Comparison of ENCODE assay signal across 10 mouse cellular contexts in the genomic region with DNA sequence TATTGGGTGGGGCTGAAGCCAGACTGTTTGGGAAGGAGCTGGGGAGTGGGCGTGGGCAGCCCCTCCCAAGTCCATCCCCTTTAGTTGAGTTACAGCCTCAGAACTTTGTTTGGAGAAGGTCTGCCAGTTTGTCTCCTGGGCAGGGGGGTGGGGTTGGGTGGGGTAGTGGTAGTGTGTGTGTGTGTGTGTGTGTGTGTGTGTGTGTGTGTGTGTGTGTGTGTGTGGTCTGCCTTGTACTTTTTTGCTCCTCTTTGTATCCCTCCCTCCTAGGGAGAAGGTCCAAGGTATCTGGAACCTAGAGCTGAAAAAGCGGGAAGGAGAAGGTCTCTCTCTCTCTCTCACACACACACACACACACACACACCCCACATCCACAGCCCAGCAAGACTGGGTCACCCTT. TPM values are rescaled to one million over a fixed set of nuclear protein-coding genes. Genes with fewer than 3 reads are reported as not detected.
A peak's percentile ranks its signal among the peaks of the same experiment; 100 is the strongest.
DNase-seq lines count a peak whose midpoint lies in the region; ATAC-seq lines count a peak whose summit lies in the region.
"Had no signal": no experiment of that assay in that cellular context is flagged by ENCODE, and none has a peak within 500 bp of the region (broad histone marks: within the 10 kb centered on the region; RNA-seq: fewer than 3 reads in every experiment).

TSS of gene Best2 (minus strand) at position 101 of the 400 bp plus-strand sequence.

- no peak within 1 kb of the TSS for H3K9ac ChIP-seq in kidney, embryonic 14.5 days (ENCODE audit: low read depth, low read length)
- peak within 1 kb of the TSS; percentile 65 for H3K9ac ChIP-seq in hindbrain, embryonic 16.5 days (ENCODE audit: low read depth, low read length)
- peak within 1 kb of the TSS; percentile 36; the same call in 1 of the 2 replicates for H3K9ac ChIP-seq in midbrain, embryonic 15.5 days

- no peaks in the 10 kb centered on the region for H3K4me1 ChIP-seq in kidney, embryonic 14.5 days (ENCODE audit: control insufficient read depth, insufficient read depth, low read length)
- peaks cover 6% of the 10 kb centered on the region for H3K4me1 ChIP-seq in embryonic facial prominence, embryonic 10.5 days
- peaks cover 4% of the 10 kb centered on the region; the same call in 1 of the 2 replicates for H3K4me1 ChIP-seq in hindbrain, embryonic 16.5 days (ENCODE audit: control insufficient read depth, insufficient read depth, low read depth, low read length)
- H3K4me1 ChIP-seq in midbrain, embryonic 15.5 days = peaks cover 6% of the 10 kb centered on the region; the same call in 1 of the 2 replicates

- H3K4me2 ChIP-seq in kidney, embryonic 14.5 days (replicated peaks; ENCODE audit: low read depth, low read length) = peak within 1 kb of the TSS; percentile 40
- H3K4me2 ChIP-seq in hindbrain, embryonic 16.5 days (ENCODE audit: low read length) = peak within 1 kb of the TSS; percentile 74
- peak within 1 kb of the TSS; percentile 62 for H3K4me2 ChIP-seq in midbrain, embryonic 15.5 days

- no peak for DNase-seq in kidney, postnatal 14 days
- no peak for DNase-seq in embryonic facial prominence, embryonic 10.5 days (ENCODE audit: low spot score)
- no peak for DNase-seq in retina, postnatal 1 day
- no peak for DNase-seq in adrenal gland, adult 8-10 months
- no peak for DNase-seq in urinary bladder, adult 2 months (ENCODE audit: low spot score)
- DNase-seq: cerebellum, adult 11 months had no signal

- peak within 1 kb of the TSS; percentile 25 for H3K4me3 ChIP-seq in kidney, embryonic 14.5 days (ENCODE audit: low read length)
- peak within 1 kb of the TSS; percentile 53 for H3K4me3 ChIP-seq in embryonic facial prominence, embryonic 10.5 days
- peak within 1 kb of the TSS; percentile 40 for H3K4me3 ChIP-seq in hindbrain, embryonic 16.5 days (ENCODE audit: low read length)
- peak within 1 kb of the TSS; percentile 35 for H3K4me3 ChIP-seq in midbrain, embryonic 15.5 days

- peaks cover 18% of the 10 kb centered on the region for H3K27me3 ChIP-seq in kidney, embryonic 14.5 days (ENCODE audit: control insufficient read depth, insufficient read depth, low read length)
- H3K27me3 ChIP-seq in embryonic facial prominence, embryonic 10.5 days (replicated peaks; ENCODE audit: low read depth, poor library complexity, severe bottlenecking) = peaks cover 51% of the 10 kb centered on the region
- H3K27me3 ChIP-seq in hindbrain, embryonic 16.5 days (replicated peaks; ENCODE audit: control insufficient read depth, insufficient read depth, low read length) = peaks cover 13% of the 10 kb centered on the region
- peaks cover 25% of the 10 kb centered on the region for H3K27me3 ChIP-seq in midbrain, embryonic 15.5 days (replicated peaks)

- ATAC-seq in kidney, embryonic 14.5 days (ENCODE audit: low FRiP score, low TSS enrichment) = no peak
- ATAC-seq in hindbrain, embryonic 16.5 days = no peak
- no peak for ATAC-seq in midbrain, embryonic 15.5 days (replicated peaks)

- H3K27ac ChIP-seq in kidney, embryonic 14.5 days (ENCODE audit: low read depth, low read length) = no peak within 1 kb of the TSS
- no peak within 1 kb of the TSS for H3K27ac ChIP-seq in embryonic facial prominence, embryonic 10.5 days (replicated peaks)
- H3K27ac ChIP-seq in hindbrain, embryonic 16.5 days (ENCODE audit: low read depth, low read length) = no peak within 1 kb of the TSS
- H3K27ac ChIP-seq in midbrain, embryonic 15.5 days = no peak within 1 kb of the TSS

- H3K36me3 ChIP-seq in kidney, embryonic 14.5 days (ENCODE audit: control insufficient read depth, insufficient read depth, low read length) = peaks cover 21% of the 10 kb centered on the region
- H3K36me3 ChIP-seq in embryonic facial prominence, embryonic 10.5 days (replicated peaks) = peaks cover 28% of the 10 kb centered on the region
- H3K36me3 ChIP-seq in hindbrain, embryonic 16.5 days (ENCODE audit: control insufficient read depth, insufficient read depth, low read length) = peaks cover 18% of the 10 kb centered on the region
- H3K36me3 ChIP-seq in midbrain, embryonic 15.5 days (replicated peaks) = peaks cover 22% of the 10 kb centered on the region

- H3K9me3 ChIP-seq in kidney, embryonic 14.5 days (ENCODE audit: control insufficient read depth, low read length) = no peaks in the 10 kb centered on the region
- no peaks in the 10 kb centered on the region for H3K9me3 ChIP-seq in embryonic facial prominence, embryonic 10.5 days
- H3K9me3 ChIP-seq in hindbrain, embryonic 16.5 days (ENCODE audit: control insufficient read depth, low read length) = no peaks in the 10 kb centered on the region
- no peaks in the 10 kb centered on the region for H3K9me3 ChIP-seq in midbrain, embryonic 15.5 days
- H3K9me3 ChIP-seq: G1E had no signal

- WGBS in kidney, embryonic 14.5 days = 57% methylated on average over 2 of the region's 2 CpGs
- WGBS in embryonic facial prominence, embryonic 10.5 days = 44% methylated on average over 2 of the region's 2 CpGs
- WGBS in hindbrain, embryonic 16.5 days = 58% methylated on average over 2 of the region's 2 CpGs
- WGBS in midbrain, embryonic 15.5 days = 55% methylated on average over 2 of the region's 2 CpGs

RNA-seq across cellular contexts. Expression of gene Best2, which starts in this region (rescaled TPM):
- polyA plus RNA-seq in kidney, embryonic 14.5 days (2014; fragmentation: Nextera tagmentation; extraction: Ambion mirVana) = not detected in 2 replicates
- polyA plus RNA-seq in embryonic facial prominence, embryonic 10.5 days (2016; fragmentation: Nextera tagmentation; extraction: Ambion mirVana) = 0.08 TPM in 1 of 2 replicates, not detected in the other
- polyA plus RNA-seq in hindbrain, embryonic 16.5 days (2015; fragmentation: Nextera tagmentation; extraction: Ambion mirVana) = 0.10 and 0.21 TPM in 2 replicates
- polyA plus RNA-seq in midbrain, embryonic 15.5 days (2015; fragmentation: Nextera tagmentation; extraction: Ambion mirVana) = not detected in 2 replicates
- not detected for total RNA-seq in adrenal gland, adult 8-10 months (2022)
- 0.04 TPM in 1 of 2 replicates, not detected in the other for polyA plus RNA-seq in urinary bladder, adult 2 months (2012; rRNA removed)
- total RNA-seq: G1E had no signal
- polyA plus RNA-seq: G1E had no signal
